Mouse (Mus musculus) cortical plate, adult 2 months (tissue): ENCODE data around the gene Klrg1. TPM values are rescaled to one million over a fixed set of nuclear protein-coding genes. Genes with fewer than 3 reads are reported as not detected.

Experiments
- H3K27ac ChIP-seq: fragments of 200-500 bp; 2 replicates; pipeline ENCODE4 v1.5.1; 2012; ENCODE audit warnings: low read length, control low read depth, inconsistent platforms; ENCODE audit not compliant: insufficient read depth
- H3K4me1 ChIP-seq: fragments of 200-500 bp; 2 replicates; pipeline ENCODE4 v1.6.1; 2011; ENCODE audit warnings: low read length; ENCODE audit not compliant: control insufficient read depth, insufficient read depth
- H3K4me3 ChIP-seq: fragments of 200-500 bp; 2 replicates; pipeline ENCODE4 v1.5.1; 2011; ENCODE audit warnings: mild to moderate bottlenecking, low read length, control low read depth; ENCODE audit not compliant: insufficient read depth
- CTCF ChIP-seq: fragments of 200-500 bp; IDR thresholded peaks from 2 replicates; pipeline ENCODE4 v1.5.1; 2011; ENCODE audit warnings: mild to moderate bottlenecking, control low read depth, low read length; ENCODE audit not compliant: insufficient read depth; ENCODE audit errors: extremely low read depth
- POLR2A ChIP-seq: fragments of 200-500 bp; IDR thresholded peaks from 2 replicates; pipeline ENCODE4 v1.6.1; 2011; ENCODE audit warnings: mild to moderate bottlenecking, low read length, control low read depth; ENCODE audit not compliant: insufficient read depth; ENCODE audit errors: extremely low read depth
- polyA plus RNA-seq: library from polyadenylated mRNA; depleted of rRNA; stranded (reverse); fragments of >200 nt; gene quantifications from 2 replicates; pipeline ENCODE4 v1.2.3, GENCODE M21; 2012; rRNA removed

Gene Klrg1
- polyA plus RNA-seq, 1 experiment = 0.17 TPM

- Histone ChIP-seq H3K27ac (no peak overlapping the region), H3K4me3 (no peak overlapping the region), H3K4me1 (no peaks in the 10 kb centered on the region)
- TF ChIP-seq CTCF (no peak), POLR2A (no peak)
Observed at GRCm38 (mm10) chr6:122284304-122284703, 1.6 kb upstream of the Klrg1 start.

DNA sequence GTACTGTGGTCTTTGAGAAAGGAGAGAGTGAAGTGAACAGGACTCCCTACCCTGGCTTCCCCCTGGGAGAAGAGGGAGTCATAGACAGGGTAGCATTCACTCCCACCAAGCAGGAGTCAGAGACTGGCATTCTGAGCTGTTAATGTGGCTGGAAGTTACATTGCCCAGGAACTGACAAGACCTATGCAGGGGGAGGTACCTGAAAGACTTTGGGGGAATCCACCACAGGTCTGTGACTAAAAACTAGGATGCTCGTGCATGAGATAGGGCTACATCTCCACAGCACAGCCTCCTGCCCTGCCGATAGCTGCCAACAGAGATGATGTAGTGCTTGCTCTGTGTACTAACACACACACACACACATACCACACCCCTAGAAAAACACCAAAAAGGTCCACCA, 747 bp upstream of the Klrg1 start:
- Histone ChIP-seq H3K4me1 (no peaks in the 10 kb centered on the region), H3K27ac (no peak overlapping the region), H3K4me3 (no peak overlapping the region)
- TF ChIP-seq POLR2A = no peak
- no peak for TF ChIP-seq CTCF

- TF ChIP-seq POLR2A = no peak
- TF ChIP-seq CTCF = no peak
- H3K4me1 ChIP-seq = no peaks in the 10 kb centered on the region
- H3K4me3 ChIP-seq = no peak overlapping the region
- H3K27ac ChIP-seq = no peak overlapping the region
Observed at GRCm38 (mm10) chr6:122276565-122276964, 6.1 kb downstream of the Klrg1 start.

- Histone ChIP-seq H3K4me3 (no peak overlapping the region), H3K27ac (no peak overlapping the region), H3K4me1 (no peaks in the 10 kb centered on the region)
- TF ChIP-seq CTCF (no peak), POLR2A (no peak)
Observed at GRCm38 (mm10) chr6:122274546-122274945, 8.1 kb downstream of the Klrg1 start.

DNA sequence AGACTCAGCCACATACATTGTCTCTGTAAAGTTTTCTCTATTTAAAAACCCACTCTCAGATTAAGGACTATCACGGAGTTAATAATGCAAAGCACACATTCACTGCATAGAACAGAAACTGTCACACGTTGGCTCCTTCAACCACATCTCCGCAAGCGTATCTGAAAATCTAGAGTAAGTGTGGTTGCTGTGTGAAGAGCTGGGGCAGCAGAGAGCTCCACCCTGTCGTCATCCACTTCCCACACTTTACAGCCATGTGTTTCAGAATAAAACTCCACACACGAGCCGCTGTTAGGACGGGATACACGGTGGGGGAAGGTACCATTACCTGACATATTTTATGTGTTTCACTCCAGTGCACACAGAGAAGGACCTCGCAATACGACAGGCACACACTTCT, 12.5 kb downstream of the Klrg1 start:
- H3K27ac ChIP-seq = no peak overlapping the region
- H3K4me1 ChIP-seq = no peaks in the 10 kb centered on the region
- H3K4me3 ChIP-seq = no peak overlapping the region
- TF ChIP-seq CTCF = no peak
- no peak for TF ChIP-seq POLR2A

GRCm38 (mm10) chr6:122269170-122269569, 13.5 kb downstream of the Klrg1 start:
- Histone ChIP-seq H3K27ac (no peak overlapping the region), H3K4me1 (no peaks in the 10 kb centered on the region), H3K4me3 (no peak overlapping the region)
- no peak for TF ChIP-seq POLR2A
- TF ChIP-seq CTCF = no peak

DNA sequence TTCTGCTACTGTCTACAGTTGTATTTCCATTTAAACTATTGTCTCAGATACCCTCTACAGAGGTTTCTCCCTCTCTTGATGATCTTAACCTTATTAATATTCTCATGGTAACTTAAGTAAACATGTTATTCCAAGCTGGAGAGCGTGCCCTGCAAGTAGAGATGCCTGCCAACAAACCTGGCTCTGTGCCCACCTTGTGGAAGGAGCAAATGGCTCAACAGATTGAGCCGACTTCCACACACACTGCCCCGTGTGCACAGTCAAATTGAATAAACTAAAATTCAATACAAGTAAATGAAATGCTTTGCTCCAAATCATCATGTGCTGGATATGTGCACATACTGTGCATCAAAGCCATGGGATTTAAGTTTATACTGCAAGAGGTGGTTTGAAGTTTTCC, 14.1 kb downstream of the Klrg1 start:
- no peak overlapping the region for H3K4me3 ChIP-seq
- H3K27ac ChIP-seq = no peak overlapping the region
- TF ChIP-seq CTCF (no peak), POLR2A (no peak)
- H3K4me1 ChIP-seq = no peaks in the 10 kb centered on the region

- no peak for TF ChIP-seq POLR2A
- TF ChIP-seq CTCF = no peak
- Histone ChIP-seq H3K4me1 (no peaks in the 10 kb centered on the region), H3K4me3 (no peak overlapping the region), H3K27ac (no peak overlapping the region)
Observed at GRCm38 (mm10) chr6:122262543-122262942, 20.1 kb downstream of the Klrg1 start.

DNA sequence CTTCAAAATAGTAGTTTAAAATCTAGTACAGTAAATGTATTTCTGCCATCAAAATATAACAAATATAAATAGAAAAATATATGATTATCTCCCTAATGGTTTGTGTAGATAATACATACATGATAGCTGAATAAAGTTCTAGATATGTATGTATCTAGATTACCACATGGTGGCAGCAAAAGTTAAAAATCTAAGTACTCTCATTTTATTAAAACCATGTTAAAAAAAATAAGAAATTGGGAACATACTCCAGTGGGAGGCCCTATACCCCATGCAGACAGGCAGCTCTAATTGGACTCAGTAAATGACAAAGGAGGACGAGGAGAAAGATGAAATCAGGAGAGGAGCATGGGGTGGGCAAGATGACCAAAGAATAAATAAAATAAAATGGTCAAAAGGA, 30.5 kb downstream of the Klrg1 start:
- Histone ChIP-seq H3K4me1 (no peaks in the 10 kb centered on the region), H3K4me3 (no peak overlapping the region), H3K27ac (no peak overlapping the region)
- TF ChIP-seq POLR2A (no peak), CTCF (no peak)

DNA sequence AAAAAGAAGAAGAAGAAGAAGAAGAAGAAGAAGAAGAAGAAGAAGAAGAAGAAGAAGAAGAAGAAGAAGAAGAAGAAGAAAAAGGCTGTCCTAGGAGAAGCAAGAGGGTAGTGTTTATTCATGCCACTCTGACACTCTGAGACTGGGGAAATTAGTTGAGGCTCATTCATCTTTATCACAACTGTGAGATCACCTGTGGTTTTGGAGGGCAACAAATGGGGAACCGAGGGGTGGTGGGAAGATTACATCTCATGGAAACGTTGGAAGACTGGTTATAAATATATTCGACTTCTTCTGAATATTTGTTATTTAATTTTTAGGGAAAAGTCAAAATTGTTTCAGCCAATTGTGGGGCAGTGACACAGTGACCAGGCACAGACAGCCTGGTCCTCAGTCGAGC, 32.6 kb downstream of the Klrg1 start:
- TF ChIP-seq CTCF = no peak
- TF ChIP-seq POLR2A = no peak
- no peaks in the 10 kb centered on the region for H3K4me1 ChIP-seq
- no peak overlapping the region for H3K27ac ChIP-seq
- no peak overlapping the region for H3K4me3 ChIP-seq

Other genes with a start within 250 kb of the Klrg1 start
- 73.4 and 78.5 TPM in 2 replicates for gene M6pr, start 25.8 kb upstream of the Klrg1 start, polyA plus RNA-seq
- 44.7 and 48.8 TPM in 2 replicates for gene Phc1, start 57.7 kb upstream of the Klrg1 start, polyA plus RNA-seq
- gene Rimklb, start 215.9 kb upstream of the Klrg1 start, polyA plus RNA-seq = 41.6 and 49.5 TPM in 2 replicates
- 0.83 and 0.92 TPM in 2 replicates for gene Mfap5, start 223.0 kb upstream of the Klrg1 start, polyA plus RNA-seq